Mouse (Mus musculus): Measurements from ENCODE around the gene Inava.

The Inava gene

DNA sequence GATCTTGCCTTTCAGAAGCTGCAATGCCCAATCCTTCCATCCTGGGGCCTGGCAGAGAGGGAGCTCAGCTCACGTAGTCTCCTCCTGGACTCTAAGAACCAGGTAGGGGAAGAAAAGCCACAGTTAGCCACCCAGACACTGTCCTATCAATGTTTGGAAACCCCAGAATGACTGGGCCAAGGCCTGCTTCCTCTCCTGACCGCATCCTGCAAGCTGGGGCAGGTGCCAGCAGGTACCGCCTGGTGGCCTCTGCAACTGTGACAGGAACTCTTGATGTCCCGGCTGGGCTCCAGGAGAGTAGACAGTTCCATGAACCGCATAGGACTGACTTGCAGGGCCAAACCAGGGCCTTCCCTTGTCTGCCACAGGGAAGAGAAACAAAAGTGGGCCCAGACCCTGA, 13.3 kb upstream of the Inava start:
- Histone ChIP-seq H3K27me3 (ENCODE audit: control insufficient read depth, insufficient read depth, low read length, poor library complexity, severe bottlenecking) (no peaks in the 10 kb centered on the region), H3K36me3 (ENCODE audit: control insufficient read depth, insufficient read depth, low read length, poor library complexity, severe bottlenecking) (no peaks in the 10 kb centered on the region)
- peak; percentile 25 for DNase-seq (ENCODE audit: low read depth, low spot score)

- Histone ChIP-seq H3K27me3 (ENCODE audit: control insufficient read depth, insufficient read depth, low read length, poor library complexity, severe bottlenecking) (no peaks in the 10 kb centered on the region), H3K36me3 (ENCODE audit: control insufficient read depth, insufficient read depth, low read length, poor library complexity, severe bottlenecking) (no peaks in the 10 kb centered on the region)
- DNase-seq (ENCODE audit: low read depth, low spot score) = no peak
These were observed 10.4 kb upstream of the Inava start for GRCm38 (mm10) chr1:136244469-136244868.

- no peaks in the 10 kb centered on the region for H3K36me3 ChIP-seq (ENCODE audit: control insufficient read depth, insufficient read depth, low read length, poor library complexity, severe bottlenecking)
- no peak for DNase-seq (ENCODE audit: low read depth, low spot score)
- H3K27me3 ChIP-seq (ENCODE audit: control insufficient read depth, insufficient read depth, low read length, poor library complexity, severe bottlenecking) = no peaks in the 10 kb centered on the region
These were observed 7.7 kb upstream of the Inava start for GRCm38 (mm10) chr1:136241801-136242200.

GRCm38 (mm10) chr1:136238495-136238894, 4.4 kb upstream of the Inava start:
- Histone ChIP-seq H3K27me3 (ENCODE audit: control insufficient read depth, insufficient read depth, low read length, poor library complexity, severe bottlenecking) (0 out of 2 replicates have a peak, but pooled peaks cover 2% of the 10 kb centered on the region), H3K36me3 (ENCODE audit: control insufficient read depth, insufficient read depth, low read length, poor library complexity, severe bottlenecking) (no peaks in the 10 kb centered on the region)
- DNase-seq (ENCODE audit: low read depth, low spot score) = no peak

DNA sequence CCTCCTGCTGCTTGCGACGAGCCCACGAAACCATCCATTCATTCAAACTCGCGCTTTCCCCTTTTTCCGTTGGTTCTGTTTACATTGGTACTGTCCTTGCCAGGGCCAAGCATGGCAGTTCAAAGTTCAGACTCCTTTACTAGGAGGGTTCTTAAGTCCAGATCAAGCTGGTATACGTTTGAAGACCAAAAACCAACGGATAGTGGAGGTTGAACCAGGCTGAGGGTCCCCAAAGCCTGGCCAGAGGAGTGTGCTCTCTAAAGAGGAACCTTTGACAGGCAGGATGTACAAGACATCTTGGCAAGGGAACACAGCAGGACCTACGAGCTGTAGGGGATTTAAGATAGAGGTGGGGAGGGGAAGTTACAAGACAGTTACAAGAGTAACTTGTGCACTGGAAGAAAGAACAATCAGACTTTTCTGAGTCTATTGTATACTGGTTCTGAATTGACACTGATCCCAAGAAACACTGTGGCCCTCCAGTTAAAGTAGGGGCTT, 580 bp upstream of the Inava start:
- Histone ChIP-seq H3K27me3 (ENCODE audit: control insufficient read depth, insufficient read depth, low read length, poor library complexity, severe bottlenecking) (0 out of 2 replicates have a peak, but pooled peaks cover 2% of the 10 kb centered on the region), H3K36me3 (ENCODE audit: control insufficient read depth, insufficient read depth, low read length, poor library complexity, severe bottlenecking) (no peaks in the 10 kb centered on the region)
- peak; percentile 21 for DNase-seq (ENCODE audit: low read depth, low spot score)

GRCm38 (mm10) chr1:136232986-136233790, 876 bp downstream of the Inava start:
- DNase-seq (ENCODE audit: low read depth, low spot score) = no peak
- Histone ChIP-seq H3K27me3 (ENCODE audit: control insufficient read depth, insufficient read depth, low read length, poor library complexity, severe bottlenecking) (0 out of 2 replicates have a peak, but pooled peaks cover 2% of the 10 kb centered on the region), H3K36me3 (ENCODE audit: control insufficient read depth, insufficient read depth, low read length, poor library complexity, severe bottlenecking) (no peaks in the 10 kb centered on the region)

GRCm38 (mm10) chr1:136232285-136232926, 1.7 kb downstream of the Inava start:
- peak; percentile 15 for DNase-seq (ENCODE audit: low read depth, low spot score)
- Histone ChIP-seq H3K36me3 (ENCODE audit: control insufficient read depth, insufficient read depth, low read length, poor library complexity, severe bottlenecking) (no peaks in the 10 kb centered on the region), H3K27me3 (ENCODE audit: control insufficient read depth, insufficient read depth, low read length, poor library complexity, severe bottlenecking) (0 out of 2 replicates have a peak, but pooled peaks cover 2% of the 10 kb centered on the region)

DNA sequence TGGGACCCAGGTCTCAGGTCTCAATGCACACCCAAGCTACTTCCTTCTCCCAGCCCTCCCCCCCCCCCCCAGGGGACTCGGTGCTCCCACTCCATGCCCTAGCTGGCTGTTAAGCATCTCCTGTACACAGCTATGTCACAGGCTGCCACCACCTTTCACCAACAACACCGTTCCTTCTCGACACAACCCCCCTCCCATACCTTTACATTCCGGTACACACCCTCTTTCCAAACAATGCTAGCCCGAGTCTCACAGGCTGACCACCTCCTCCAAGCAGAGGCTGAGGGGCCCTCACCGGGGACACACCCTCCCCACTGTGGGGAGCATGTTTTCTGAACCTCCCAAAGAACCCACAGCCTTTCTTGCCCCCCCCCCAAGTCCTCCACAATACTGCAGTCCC, 2.5 kb downstream of the Inava start:
- DNase-seq (ENCODE audit: low read depth, low spot score) = no peak

DNA sequence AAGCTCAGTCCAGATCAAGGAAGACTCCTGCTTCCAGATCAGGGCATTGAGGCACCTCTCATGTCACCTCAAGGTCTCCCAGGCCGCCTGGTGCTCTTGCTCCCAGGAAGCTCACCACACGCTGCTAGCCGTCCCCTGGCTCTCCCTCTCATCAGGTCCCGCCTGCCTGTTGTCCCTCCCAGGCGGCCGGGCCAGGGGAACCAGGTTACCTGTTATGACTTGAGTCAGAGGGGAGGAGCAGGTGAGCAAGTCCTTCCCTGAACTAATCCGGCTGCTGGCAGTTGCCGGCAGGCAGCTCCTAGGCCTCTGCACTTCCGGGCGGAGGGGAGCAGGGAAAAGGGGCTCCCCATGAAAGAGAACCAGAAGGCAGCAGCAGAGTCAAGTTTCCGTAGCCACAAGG, 3.9 kb downstream of the Inava start:
- H3K27me3 ChIP-seq (ENCODE audit: control insufficient read depth, insufficient read depth, low read length, poor library complexity, severe bottlenecking) = 0 out of 2 replicates have a peak, but pooled peaks cover 2% of the 10 kb centered on the region
- H3K36me3 ChIP-seq (ENCODE audit: control insufficient read depth, insufficient read depth, low read length, poor library complexity, severe bottlenecking) = no peaks in the 10 kb centered on the region
- no peak for DNase-seq (ENCODE audit: low read depth, low spot score)

More for the DNA sequence above, 2.5 kb downstream of the Inava start:
- H3K27me3 ChIP-seq (ENCODE audit: control insufficient read depth, insufficient read depth, low read length, poor library complexity, severe bottlenecking) = 0 out of 2 replicates have a peak, but pooled peaks cover 2% of the 10 kb centered on the region
- no peaks in the 10 kb centered on the region for H3K36me3 ChIP-seq (ENCODE audit: control insufficient read depth, insufficient read depth, low read length, poor library complexity, severe bottlenecking)

- H3K27me3 ChIP-seq (ENCODE audit: control insufficient read depth, insufficient read depth, low read length, poor library complexity, severe bottlenecking) = 0 out of 2 replicates have a peak, but pooled peaks cover 2% of the 10 kb centered on the region
- no peak for DNase-seq (ENCODE audit: low read depth, low spot score)
- H3K36me3 ChIP-seq (ENCODE audit: control insufficient read depth, insufficient read depth, low read length, poor library complexity, severe bottlenecking) = no peaks in the 10 kb centered on the region
These were observed 5.1 kb downstream of the Inava start for GRCm38 (mm10) chr1:136229040-136229373.

DNA sequence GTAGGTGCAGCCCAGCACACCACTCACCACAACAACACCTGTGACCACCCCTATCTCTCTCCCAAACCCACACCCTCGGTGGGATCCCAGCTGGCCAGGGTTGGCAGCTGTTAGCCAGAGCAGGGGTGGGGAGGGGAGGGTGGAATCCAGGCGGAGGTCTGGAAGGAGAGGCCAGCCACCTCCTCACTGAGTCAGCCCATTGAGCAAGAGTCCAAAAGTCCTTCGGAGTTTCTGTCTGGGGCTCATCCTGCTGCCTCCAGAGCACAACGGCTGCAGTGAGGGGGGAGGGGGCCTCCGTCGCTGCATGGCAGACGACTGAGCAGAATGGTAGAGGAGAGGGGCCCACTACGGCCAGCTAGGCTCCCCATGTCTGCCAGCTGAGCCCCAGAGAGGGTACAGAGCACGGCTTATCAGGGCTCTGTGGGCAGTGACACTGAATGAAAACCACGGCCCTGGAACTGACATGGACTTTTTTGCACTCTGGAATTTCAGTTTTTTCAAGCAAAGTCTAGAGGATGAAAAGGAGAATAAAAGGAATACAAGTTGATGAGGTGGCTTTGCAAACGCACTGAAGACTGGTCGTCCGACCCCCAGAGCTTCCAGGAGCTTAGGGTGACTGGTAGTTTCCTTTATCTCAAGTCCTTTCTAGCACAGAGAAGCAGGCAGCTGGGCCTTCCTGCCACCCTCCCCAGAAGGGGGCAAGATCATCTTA, 5.6 kb downstream of the Inava start:
- DNase-seq (ENCODE audit: low read depth, low spot score) = no peak
- no peaks in the 10 kb centered on the region for H3K27me3 ChIP-seq (ENCODE audit: control insufficient read depth, insufficient read depth, low read length, poor library complexity, severe bottlenecking)
- no peaks in the 10 kb centered on the region for H3K36me3 ChIP-seq (ENCODE audit: control insufficient read depth, insufficient read depth, low read length, poor library complexity, severe bottlenecking)

DNA sequence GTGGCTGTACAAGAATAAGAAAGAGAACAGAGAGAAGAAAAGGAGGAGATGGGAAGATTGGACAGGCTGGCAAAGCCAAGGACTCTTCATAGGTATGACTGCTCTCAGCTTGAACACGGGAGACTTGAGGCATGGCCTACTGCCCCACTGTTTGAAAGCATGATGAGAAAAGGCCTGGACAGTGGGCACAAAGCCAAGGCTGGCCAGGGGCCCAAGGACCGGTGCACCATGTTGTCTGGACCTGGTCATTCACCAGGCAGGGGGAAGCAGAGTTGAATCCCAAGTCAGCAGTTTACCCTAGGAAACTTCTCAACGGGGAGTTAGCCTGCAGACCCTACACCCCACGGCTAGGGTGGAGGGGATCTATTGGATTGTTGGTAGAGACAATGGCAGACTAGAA, 6.2 kb downstream of the Inava start:
- H3K27me3 ChIP-seq (ENCODE audit: control insufficient read depth, insufficient read depth, low read length, poor library complexity, severe bottlenecking) = no peaks in the 10 kb centered on the region
- no peak for DNase-seq (ENCODE audit: low read depth, low spot score)
- H3K36me3 ChIP-seq (ENCODE audit: control insufficient read depth, insufficient read depth, low read length, poor library complexity, severe bottlenecking) = no peaks in the 10 kb centered on the region

DNA sequence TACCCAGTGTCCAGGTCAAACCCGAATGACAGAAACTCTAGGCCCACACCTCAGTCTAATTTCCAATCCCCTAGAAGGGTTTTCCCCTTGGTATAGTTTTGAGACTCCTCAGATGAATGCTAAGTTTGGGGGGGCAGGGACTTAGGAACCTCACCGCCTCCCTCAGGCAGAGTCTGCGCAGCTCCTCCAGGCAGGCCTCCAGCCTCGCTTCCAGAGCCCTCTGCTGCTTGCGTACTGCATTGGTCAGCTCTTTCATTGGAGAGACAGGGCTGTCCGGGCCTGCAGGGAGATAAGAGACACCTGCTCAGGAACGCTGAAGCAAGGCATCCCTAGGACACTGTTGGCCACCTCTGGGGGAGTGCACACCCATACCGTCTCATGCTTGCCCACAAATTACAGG, 7.4 kb downstream of the Inava start:
- H3K27me3 ChIP-seq (ENCODE audit: control insufficient read depth, insufficient read depth, low read length, poor library complexity, severe bottlenecking) = no peaks in the 10 kb centered on the region
- no peaks in the 10 kb centered on the region for H3K36me3 ChIP-seq (ENCODE audit: control insufficient read depth, insufficient read depth, low read length, poor library complexity, severe bottlenecking)
- DNase-seq (ENCODE audit: low read depth, low spot score) = no peak

DNA sequence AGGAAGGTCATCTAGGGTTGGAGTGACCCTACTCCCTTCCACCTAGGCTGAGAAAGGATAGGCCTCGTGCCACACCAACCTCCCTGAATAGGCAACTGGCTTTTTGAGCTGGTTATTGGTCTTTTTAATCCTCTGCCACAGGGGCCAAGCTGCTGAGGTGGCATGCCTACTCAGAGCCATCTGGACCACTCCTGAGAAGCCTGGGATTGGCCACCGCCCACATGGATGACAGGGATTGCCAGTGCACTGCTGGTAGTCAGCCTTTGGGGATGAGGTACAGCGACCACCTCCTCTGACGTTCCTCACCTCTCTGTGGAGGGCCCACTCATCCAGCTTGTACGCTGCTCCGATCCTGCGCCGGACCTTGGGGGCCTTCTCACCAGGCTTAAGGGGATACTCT, 8.2 kb downstream of the Inava start:
- no peak for DNase-seq (ENCODE audit: low read depth, low spot score)
- Histone ChIP-seq H3K36me3 (ENCODE audit: control insufficient read depth, insufficient read depth, low read length, poor library complexity, severe bottlenecking) (no peaks in the 10 kb centered on the region), H3K27me3 (ENCODE audit: control insufficient read depth, insufficient read depth, low read length, poor library complexity, severe bottlenecking) (no peaks in the 10 kb centered on the region)
